Mouse (Mus musculus) limb, embryonic 12.5 days (tissue): ENCODE results near the gene Aebp1. TPM values are rescaled to one million over a fixed set of nuclear protein-coding genes. Genes with fewer than 3 reads are reported as not detected.

Experiments used
- ATAC-seq: fragments of 200-750 bp; cut with Nextera tagmentation; 2 replicates; pipeline ENCODE4 v1.8.0; 2017; ENCODE audit warnings: low read depth, moderate TSS enrichment; ENCODE audit not compliant: insufficient number of reproducible peaks, insufficient read depth, low FRiP score, low TSS enrichment
- H3K27ac ChIP-seq: fragments of 300-500 bp; sonication (generic); 2 replicates; pipeline ENCODE4 v1.5.1; 2016; ENCODE audit warnings: mild to moderate bottlenecking, moderate library complexity
- H3K27me3 ChIP-seq: fragments of 300-500 bp; sonication (generic); 2 replicates; pipeline ENCODE4 v1.6.1; 2016; ENCODE audit warnings: mild to moderate bottlenecking, moderate library complexity
- H3K36me3 ChIP-seq: fragments of 300-500 bp; sonication (generic); 2 replicates; pipeline ENCODE4 v1.6.1; 2016; ENCODE audit warnings: mild to moderate bottlenecking, moderate library complexity
- H3K4me1 ChIP-seq: fragments of 300-500 bp; sonication (generic); replicated peaks from 2 replicates; pipeline ENCODE4 v1.6.1; 2016
- H3K4me2 ChIP-seq: fragments of 300-500 bp; sonication (generic); 2 replicates; pipeline ENCODE4 v1.6.1; 2016; ENCODE audit warnings: mild to moderate bottlenecking, moderate library complexity
- H3K4me3 ChIP-seq: fragments of 300-500 bp; sonication (generic); replicated peaks from 2 replicates; pipeline ENCODE4 v1.5.1; 2016; ENCODE audit warnings: mild to moderate bottlenecking
- H3K9ac ChIP-seq: fragments of 300-500 bp; sonication (generic); replicated peaks from 2 replicates; pipeline ENCODE4 v1.6.1; 2016; ENCODE audit warnings: mild to moderate bottlenecking, moderate library complexity
- H3K9me3 ChIP-seq: fragments of 300-500 bp; sonication (generic); 2 replicates; pipeline ENCODE4 v1.6.1; 2016; ENCODE audit warnings: mild to moderate bottlenecking, moderate library complexity
- WGBS: fragments of 180-500 bp; shearing (Covaris S2); methylation state at CpG from one replicate; pipeline ENCODE4 v1.1.7; 2016; 5-methylcytosine and 5-hydroxymethylcytosine counted together
- polyA plus RNA-seq: library from polyadenylated mRNA; unstranded; fragments of >200 nt; fragmentation: Nextera tagmentation; extraction: Ambion mirVana; gene quantifications from 2 replicates; pipeline ENCODE4 v1.2.1, GENCODE M21; 2016

Gene Aebp1
- polyA plus RNA-seq, 1 experiment from 2014 or later: 12.5 TPM

DNA sequence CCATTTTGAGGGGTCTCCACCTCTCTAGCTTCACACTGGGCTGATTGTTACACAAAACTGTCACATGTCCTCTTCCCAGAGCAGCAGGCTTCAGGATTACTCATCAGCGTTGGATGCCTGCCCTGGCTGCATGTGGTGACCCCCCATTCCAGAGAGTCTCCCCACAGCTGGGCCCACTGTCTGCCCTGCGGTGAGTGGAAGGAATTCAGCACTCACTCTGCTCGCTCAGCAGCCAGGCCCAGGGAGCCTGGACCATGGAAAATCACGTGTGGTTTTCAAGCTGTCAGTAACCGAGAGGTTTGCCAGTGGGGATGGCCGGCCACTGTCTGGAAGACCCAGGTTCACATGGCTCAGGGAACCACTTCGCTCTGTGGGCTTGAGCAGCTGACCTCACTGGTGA lies 5.8 kb upstream of the Aebp1 start:
- no peaks in the 10 kb centered on the region; the same call in 1 of the 2 replicates for H3K9me3 ChIP-seq
- peaks cover 16% of the 10 kb centered on the region for H3K27me3 ChIP-seq
- H3K27ac ChIP-seq: peak overlapping the region; percentile 69; the same call in 1 of the 2 replicates
- no peaks in the 10 kb centered on the region for H3K36me3 ChIP-seq
- peaks cover 7% of the 10 kb centered on the region for H3K4me1 ChIP-seq
- H3K4me2 ChIP-seq: no peak overlapping the region
- no peak overlapping the region for H3K4me3 ChIP-seq
- 44% methylated on average over 7 of the region's 7 CpGs for WGBS
- no peak for ATAC-seq
- H3K9ac ChIP-seq: no peak overlapping the region

DNA sequence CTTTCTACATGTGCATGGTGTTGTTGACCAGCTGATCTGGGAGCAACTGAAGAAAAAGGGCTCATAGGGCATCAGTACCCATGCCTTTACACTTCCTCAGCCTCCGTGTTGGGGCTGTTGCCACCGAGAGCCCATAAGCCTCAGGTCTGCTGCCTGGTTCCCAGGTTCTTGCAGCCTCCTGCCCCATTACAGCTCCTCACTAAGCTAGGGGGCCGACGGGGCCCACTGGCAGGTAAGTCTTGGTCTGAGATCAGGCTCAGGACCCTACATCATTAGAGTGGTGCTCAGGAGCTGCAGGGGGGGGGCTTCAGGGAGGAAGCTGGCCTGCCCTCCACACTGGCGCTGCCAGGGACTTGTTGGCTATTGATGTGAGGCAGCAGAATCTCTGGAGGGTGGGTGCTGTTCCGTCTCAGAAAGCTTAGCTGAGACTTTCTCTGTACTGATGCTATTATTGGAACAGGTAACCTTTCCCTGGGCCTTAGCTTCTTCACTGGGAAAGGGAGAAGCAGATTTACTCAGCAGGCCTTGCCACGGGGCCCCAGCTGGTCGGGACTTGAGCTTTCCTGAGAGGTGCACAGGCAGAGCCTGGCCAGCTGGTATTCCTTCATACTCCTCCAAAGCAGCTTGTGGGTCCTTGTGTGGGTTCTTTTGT lies 5.1 kb upstream of the Aebp1 start:
- Histone ChIP-seq H3K27ac (0 out of 2 replicates have a peak overlapping the region, but pooled peaks have one; percentile 69), H3K36me3 (no peaks in the 10 kb centered on the region), H3K9me3 (no peaks in the 10 kb centered on the region; the same call in 1 of the 2 replicates), H3K27me3 (peaks cover 23% of the 10 kb centered on the region), H3K4me3 (no peak overlapping the region), H3K9ac (no peak overlapping the region), H3K4me2 (no peak overlapping the region), H3K4me1 (peaks cover 14% of the 10 kb centered on the region)
- ATAC-seq: no peak
- 82% methylated on average over 8 of the region's 8 CpGs for WGBS

DNA sequence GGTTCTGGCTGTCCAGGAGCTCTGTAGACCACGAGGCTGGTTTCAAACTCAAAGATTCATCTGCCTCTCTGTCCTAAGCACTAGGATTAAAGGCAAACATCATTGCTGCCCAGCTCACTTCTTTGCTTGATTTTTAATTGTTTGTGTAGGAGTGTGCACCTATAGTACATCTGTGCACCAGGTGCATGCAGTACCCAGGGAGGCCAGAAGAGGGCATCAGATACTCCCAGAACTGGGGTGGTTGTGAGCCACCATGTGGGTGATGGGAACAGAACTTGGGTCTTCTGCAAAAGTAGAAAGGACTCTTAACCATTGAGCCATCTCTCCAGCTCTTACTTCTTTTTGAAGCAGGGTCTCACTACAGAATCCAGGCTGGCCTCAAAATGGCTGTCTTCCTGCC lies 3.0 kb upstream of the Aebp1 start:
- peaks cover 42% of the 10 kb centered on the region for H3K27me3 ChIP-seq
- no peak overlapping the region for H3K4me3 ChIP-seq
- no peak overlapping the region for H3K27ac ChIP-seq
- peaks cover 30% of the 10 kb centered on the region for H3K4me1 ChIP-seq
- ATAC-seq: no peak
- H3K36me3 ChIP-seq: no peaks in the 10 kb centered on the region
- no peak overlapping the region for H3K4me2 ChIP-seq
- no peaks in the 10 kb centered on the region; the same call in 1 of the 2 replicates for H3K9me3 ChIP-seq
- WGBS: 80% methylated on average over 1 of the region's 1 CpGs
- H3K9ac ChIP-seq: no peak overlapping the region

DNA sequence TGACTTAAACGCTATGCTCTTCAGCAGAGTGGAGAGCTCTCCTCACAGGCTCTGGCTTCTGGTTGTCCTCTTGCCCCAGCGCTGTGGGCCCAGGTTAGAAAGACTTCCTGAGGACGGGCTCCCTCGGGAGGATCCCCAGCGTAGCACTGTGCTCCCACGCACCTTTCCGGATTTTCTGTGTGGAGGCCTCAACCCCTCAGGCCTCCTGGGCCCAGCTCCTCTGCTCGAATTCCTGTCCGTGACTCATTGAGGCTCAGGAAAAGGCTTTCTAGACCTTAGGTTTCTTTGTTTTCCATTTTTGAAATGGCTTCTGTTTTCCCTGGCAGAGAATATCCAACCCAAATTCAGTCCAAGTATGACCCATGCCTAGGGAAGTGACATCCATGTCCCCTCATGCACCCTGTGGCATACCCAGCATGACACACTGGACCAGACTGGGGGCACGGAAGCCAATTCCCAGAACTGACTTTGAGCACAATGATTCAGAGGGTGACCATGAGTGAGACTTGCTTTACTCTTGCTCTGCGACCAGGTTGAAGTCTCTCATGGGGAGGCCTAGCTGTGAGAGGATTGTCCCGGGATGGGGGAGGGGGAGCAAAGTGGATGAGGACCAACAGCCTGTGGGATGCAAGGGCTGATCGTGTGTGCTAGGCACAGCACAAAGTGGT lies 1.7 kb upstream of the Aebp1 start:
- Histone ChIP-seq H3K9me3 (no peaks in the 10 kb centered on the region; the same call in 1 of the 2 replicates), H3K27me3 (peaks cover 46% of the 10 kb centered on the region), H3K27ac (no peak overlapping the region), H3K4me1 (peaks cover 30% of the 10 kb centered on the region), H3K4me3 (no peak overlapping the region), H3K36me3 (peaks cover 2% of the 10 kb centered on the region; the same call in 1 of the 2 replicates), H3K9ac (no peak overlapping the region), H3K4me2 (no peak overlapping the region)
- no peak for ATAC-seq
- WGBS: 86% methylated on average over 13 of the region's 13 CpGs

DNA sequence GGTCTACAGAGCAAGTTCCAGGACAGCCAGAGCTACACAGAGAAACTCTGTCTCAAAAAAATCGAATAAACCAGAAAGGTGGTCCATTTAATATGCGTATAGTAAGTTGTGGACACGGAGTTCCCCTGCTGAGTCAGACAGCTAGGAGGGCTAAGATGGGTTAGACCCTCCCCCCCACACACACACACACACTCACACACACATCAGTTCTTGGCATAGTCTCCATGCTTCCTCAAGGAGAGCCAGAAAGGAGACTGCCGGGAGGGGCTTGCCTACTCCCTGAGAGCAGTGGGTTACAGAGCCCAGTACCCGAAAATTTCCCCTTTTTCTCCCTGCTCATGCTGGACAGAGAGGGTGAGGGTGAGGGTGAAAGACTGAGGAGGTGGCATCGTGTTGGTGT lies 1.1 kb upstream of the Aebp1 start:
- Histone ChIP-seq H3K4me3 (no peak overlapping the region), H3K27me3 (peaks cover 46% of the 10 kb centered on the region), H3K36me3 (peaks cover 7% of the 10 kb centered on the region; the same call in 1 of the 2 replicates), H3K9me3 (no peaks in the 10 kb centered on the region; the same call in 1 of the 2 replicates), H3K27ac (no peak overlapping the region), H3K4me2 (no peak overlapping the region), H3K4me1 (peaks cover 28% of the 10 kb centered on the region), H3K9ac (no peak overlapping the region)
- WGBS: 63% methylated on average over 6 of the region's 6 CpGs
- no peak for ATAC-seq

DNA sequence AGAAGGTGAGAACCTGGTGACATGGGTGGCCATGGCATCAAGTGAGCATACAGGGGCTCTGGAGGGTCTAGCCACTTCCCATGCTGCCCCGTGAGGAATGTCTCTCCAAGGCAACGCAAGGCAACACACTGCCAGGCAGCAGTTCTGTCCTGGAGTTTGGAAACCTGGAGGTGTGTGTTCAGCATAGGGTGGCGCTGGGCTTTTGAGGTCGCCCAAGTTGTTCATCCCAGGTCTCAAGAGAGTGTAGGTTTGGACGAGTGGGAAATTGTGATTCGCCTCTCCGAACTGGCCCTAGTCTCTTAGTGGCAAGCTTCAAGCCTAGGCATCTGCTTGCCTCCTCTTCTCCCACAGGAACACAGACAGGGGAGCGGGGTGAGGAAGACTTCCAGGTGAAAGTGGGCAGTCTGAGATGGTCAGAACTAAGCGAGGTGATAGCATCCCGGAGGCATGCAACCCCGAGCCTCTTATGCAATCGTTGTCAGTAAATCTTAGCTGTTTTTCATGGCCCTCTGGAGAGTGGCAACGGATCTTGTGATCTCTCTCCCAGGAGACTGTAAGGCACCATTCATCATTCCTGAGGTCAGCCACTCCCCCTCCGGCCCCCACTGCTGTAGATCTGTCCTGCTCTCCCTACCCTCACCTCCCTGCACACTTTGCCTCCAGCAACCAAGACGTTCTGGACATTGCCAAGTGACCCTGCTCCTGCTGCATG lies 803 bp downstream of the Aebp1 start:
- ATAC-seq: no peak
- Histone ChIP-seq H3K9ac (peak overlapping the region; percentile 64), H3K27me3 (peaks cover 46% of the 10 kb centered on the region), H3K27ac (no peak overlapping the region), H3K9me3 (no peaks in the 10 kb centered on the region; the same call in 1 of the 2 replicates), H3K36me3 (peaks cover 9% of the 10 kb centered on the region; the same call in 1 of the 2 replicates), H3K4me3 (peak overlapping the region; percentile 48), H3K4me1 (peaks cover 23% of the 10 kb centered on the region), H3K4me2 (peak overlapping the region; percentile 72)
- 8% methylated on average over 15 of the region's 15 CpGs for WGBS

DNA sequence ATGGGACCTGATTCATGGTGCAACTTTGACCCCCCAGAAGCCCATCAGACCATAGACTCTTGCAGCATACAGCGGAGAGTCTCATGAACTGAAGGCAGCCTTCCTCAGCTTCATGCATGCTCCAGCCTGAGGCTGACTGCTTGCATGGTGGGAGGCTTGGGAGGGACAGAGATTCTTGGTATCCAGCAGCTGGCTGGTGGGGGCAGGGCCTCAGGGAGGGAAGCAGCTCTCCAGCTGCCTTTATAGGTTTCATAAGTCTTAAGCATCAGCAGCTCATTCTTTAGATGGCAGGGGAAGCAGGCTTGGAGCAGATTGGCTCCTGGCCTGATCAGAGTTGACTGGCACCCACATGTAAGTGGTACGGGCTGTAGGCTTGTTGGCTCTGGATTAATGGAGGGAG lies 5.4 kb downstream of the Aebp1 start:
- Histone ChIP-seq H3K27me3 (peaks cover 17% of the 10 kb centered on the region), H3K9ac (no peak overlapping the region), H3K9me3 (no peaks in the 10 kb centered on the region), H3K4me3 (no peak overlapping the region), H3K27ac (no peak overlapping the region), H3K4me2 (no peak overlapping the region), H3K36me3 (peaks cover 53% of the 10 kb centered on the region), H3K4me1 (peaks cover 10% of the 10 kb centered on the region; the same call in 1 of the 2 replicates)
- no peak for ATAC-seq
- 90% methylated on average over 2 of the region's 2 CpGs for WGBS

DNA sequence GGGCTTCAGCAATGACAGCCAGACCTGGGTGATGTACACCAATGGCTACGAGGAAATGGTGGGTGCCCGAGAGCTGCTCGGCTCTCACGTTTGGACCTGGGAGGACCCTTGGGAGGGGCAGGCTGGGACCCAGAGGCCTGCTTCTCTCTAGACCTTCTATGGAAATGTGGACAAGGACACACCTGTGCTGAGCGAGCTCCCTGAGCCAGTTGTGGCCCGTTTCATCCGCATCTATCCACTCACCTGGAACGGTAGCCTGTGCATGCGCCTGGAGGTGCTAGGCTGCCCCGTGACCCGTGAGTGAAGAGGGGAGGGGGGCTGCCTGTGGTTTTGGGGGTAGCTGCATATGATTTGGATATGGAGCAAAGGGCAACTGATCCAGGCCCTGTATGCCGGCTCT lies 6.6 kb downstream of the Aebp1 start:
- Histone ChIP-seq H3K27ac (no peak overlapping the region), H3K4me2 (no peak overlapping the region), H3K4me1 (no peaks in the 10 kb centered on the region; the same call in 1 of the 2 replicates), H3K9me3 (no peaks in the 10 kb centered on the region), H3K4me3 (no peak overlapping the region), H3K36me3 (peaks cover 65% of the 10 kb centered on the region), H3K9ac (no peak overlapping the region), H3K27me3 (peaks cover 7% of the 10 kb centered on the region)
- ATAC-seq: no peak
- 96% methylated on average over 12 of the region's 12 CpGs for WGBS

DNA sequence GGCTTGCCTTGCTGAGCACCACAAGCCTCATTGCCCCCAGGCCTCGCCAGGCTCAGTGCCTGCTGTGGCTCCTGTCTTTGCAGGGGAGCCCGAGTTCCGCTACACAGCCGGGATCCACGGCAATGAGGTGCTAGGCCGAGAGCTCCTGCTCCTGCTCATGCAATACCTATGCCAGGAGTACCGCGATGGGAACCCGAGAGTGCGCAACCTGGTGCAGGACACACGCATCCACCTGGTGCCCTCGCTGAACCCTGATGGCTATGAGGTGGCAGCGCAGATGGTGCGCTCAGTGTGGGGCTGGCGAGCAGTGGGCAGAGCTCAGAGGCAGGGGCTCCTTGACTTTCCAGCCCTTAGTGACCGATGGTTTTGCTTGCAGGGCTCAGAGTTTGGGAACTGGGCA lies 7.6 kb downstream of the Aebp1 start:
- H3K36me3 ChIP-seq: peaks cover 75% of the 10 kb centered on the region
- no peaks in the 10 kb centered on the region for H3K27me3 ChIP-seq
- H3K4me3 ChIP-seq: no peak overlapping the region
- ATAC-seq: no peak
- no peaks in the 10 kb centered on the region; the same call in 1 of the 2 replicates for H3K4me1 ChIP-seq
- H3K4me2 ChIP-seq: no peak overlapping the region
- H3K9ac ChIP-seq: no peak overlapping the region
- 94% methylated on average over 16 of the region's 16 CpGs for WGBS
- H3K9me3 ChIP-seq: no peaks in the 10 kb centered on the region
- no peak overlapping the region for H3K27ac ChIP-seq

DNA sequence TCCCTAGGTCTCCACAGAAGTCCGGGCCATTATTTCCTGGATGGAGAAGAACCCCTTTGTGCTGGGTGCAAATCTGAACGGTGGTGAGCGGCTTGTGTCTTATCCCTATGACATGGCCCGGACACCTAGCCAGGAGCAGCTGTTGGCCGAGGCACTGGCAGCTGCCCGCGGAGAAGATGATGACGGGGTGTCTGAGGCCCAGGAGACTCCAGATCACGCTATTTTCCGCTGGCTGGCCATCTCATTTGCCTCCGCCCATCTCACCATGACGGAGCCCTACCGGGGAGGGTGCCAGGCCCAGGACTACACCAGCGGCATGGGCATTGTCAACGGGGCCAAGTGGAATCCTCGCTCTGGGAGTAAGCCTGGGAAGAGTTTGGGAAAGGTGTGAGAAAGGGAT lies 8.3 kb downstream of the Aebp1 start:
- Histone ChIP-seq H3K27ac (no peak overlapping the region), H3K4me1 (no peaks in the 10 kb centered on the region; the same call in 1 of the 2 replicates), H3K36me3 (peaks cover 80% of the 10 kb centered on the region), H3K4me2 (no peak overlapping the region), H3K4me3 (no peak overlapping the region), H3K9me3 (no peaks in the 10 kb centered on the region), H3K9ac (no peak overlapping the region), H3K27me3 (no peaks in the 10 kb centered on the region)
- ATAC-seq: no peak
- WGBS: 88% methylated on average over 16 of the region's 16 CpGs

DNA sequence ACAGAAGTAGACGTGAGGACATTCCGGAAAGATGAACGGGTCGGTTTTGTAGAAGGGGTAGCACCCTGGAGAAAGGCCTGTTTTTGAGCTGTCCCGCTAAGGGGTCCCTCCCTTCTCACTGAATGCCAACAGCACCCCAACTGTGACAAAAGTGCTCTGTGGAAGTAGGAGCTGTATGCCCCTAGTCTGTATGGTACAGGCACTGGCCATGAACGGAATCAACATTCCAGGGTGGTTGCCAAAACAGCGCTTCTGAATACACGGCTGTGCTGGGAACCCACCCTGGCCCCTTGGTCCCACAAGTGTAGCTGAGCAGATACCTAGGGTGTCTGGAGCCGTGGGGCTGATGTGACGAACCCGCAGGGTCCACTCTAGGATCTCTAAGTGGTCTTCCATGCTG lies 11.0 kb downstream of the Aebp1 start:
- Histone ChIP-seq H3K27ac (no peak overlapping the region), H3K36me3 (peaks cover 88% of the 10 kb centered on the region)
- no peak for ATAC-seq

More for the DNA sequence above, 11.0 kb downstream of the Aebp1 start:
- Histone ChIP-seq H3K4me2 (no peak overlapping the region), H3K9ac (no peak overlapping the region), H3K4me1 (peaks cover 11% of the 10 kb centered on the region), H3K4me3 (no peak overlapping the region), H3K9me3 (no peaks in the 10 kb centered on the region), H3K27me3 (no peaks in the 10 kb centered on the region)
- 94% methylated on average over 11 of the region's 11 CpGs for WGBS
